Mouse (Mus musculus): ENCODE measurements around the gene Slc25a12.

Gene Slc25a12

GRCm38 (mm10) chr2:71350181-71350580, 17.4 kb downstream of the Slc25a12 start:
- DNase-seq (ENCODE audit: low read depth) = no peak

DNA sequence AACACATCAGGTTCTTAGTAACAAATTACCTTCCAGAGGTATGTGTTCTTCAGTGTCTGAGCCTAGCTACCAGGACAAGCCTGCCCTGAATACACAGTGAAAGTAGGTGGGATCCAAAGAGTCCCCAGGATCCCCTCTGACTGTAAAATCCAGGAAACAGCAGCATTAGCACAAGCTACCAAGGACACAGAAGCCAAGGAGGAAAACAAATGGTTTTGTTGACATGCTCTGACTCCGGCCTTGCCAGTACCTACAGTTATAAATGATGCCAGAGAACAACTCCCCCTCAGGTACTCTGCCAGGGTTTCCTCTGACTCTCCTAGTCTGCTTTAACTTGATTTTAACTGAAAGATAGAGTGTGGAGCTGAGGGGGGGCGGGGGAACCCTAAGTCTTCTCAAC, 18.0 kb downstream of the Slc25a12 start:
- DNase-seq (ENCODE audit: low read depth) = no peak

GRCm38 (mm10) chr2:71347732-71348490, 19.6 kb downstream of the Slc25a12 start:
- no peak for DNase-seq (ENCODE audit: low read depth)

DNA sequence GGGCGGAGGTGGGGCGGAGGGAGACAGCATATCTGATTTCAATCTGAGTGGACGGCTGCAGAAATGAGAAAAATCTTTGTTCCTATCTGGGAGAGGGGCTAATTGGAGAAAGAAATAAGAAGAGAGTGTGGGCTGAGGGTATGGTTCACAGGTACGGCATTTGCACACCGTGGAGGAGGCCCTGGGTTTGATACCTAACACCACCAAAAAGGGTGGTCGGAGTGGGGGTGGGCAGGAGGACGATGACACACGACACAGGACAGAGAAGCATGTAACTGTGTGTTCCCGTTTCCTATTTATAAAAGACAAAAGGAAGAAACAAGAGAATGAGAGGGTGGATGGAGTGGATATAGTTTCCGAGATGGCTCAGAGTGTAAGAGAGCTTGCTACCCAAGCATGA, 20.4 kb downstream of the Slc25a12 start:
- DNase-seq (ENCODE audit: low read depth) = no peak

- DNase-seq (ENCODE audit: low read depth) = no peak
These were observed 23.5 kb downstream of the Slc25a12 start for GRCm38 (mm10) chr2:71343884-71344640.

DNA sequence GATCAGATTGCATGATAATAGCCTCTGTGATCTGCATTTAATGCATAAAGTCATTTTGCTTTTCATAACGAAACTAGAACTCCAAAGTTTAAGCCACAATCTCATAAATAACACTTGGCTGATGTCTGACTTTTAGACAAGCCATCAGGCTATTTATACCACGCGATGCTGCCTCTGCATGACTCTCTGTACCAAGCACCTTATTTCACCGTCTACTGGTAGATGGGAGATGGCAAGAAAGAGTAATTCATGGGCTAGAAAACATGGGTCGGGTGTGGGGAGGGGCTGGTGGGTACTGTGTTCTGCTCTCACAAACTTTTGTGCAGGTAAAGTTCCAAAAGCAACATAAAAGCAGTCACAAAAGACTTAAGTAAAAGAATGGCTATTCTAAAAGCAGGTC, 27.4 kb downstream of the Slc25a12 start:
- DNase-seq (ENCODE audit: low read depth) = no peak

DNA sequence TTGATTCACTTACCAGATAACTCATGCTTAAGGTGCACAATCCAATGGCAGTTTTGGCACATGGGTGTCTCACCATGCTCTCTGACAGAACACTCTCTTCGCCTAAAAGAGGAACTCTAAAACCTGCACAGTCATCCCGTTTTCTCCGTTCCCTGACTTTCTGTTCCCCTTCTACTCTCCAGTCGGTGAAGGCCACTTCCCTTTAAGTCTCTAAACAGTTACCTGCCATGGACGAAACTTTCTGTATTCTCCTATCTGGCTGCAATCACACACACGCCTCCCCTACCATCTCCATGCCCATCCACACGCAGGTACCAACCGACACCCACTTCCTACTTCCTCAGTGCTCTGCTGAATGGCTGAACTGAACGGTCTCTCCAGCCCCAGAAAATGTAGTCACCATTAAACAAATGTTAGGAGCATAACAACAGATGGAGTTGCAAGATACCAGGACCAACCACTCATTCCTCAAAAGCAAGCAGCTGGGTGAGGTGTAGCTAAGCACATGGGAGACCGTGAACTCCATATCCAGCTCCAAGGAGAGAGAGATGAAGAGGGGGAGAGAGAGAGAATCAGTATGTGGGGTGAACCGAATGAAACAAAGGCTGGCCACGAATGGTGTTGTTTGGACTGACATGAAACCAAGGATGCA, 29.3 kb downstream of the Slc25a12 start:
- DNase-seq (ENCODE audit: low read depth) = no peak

DNA sequence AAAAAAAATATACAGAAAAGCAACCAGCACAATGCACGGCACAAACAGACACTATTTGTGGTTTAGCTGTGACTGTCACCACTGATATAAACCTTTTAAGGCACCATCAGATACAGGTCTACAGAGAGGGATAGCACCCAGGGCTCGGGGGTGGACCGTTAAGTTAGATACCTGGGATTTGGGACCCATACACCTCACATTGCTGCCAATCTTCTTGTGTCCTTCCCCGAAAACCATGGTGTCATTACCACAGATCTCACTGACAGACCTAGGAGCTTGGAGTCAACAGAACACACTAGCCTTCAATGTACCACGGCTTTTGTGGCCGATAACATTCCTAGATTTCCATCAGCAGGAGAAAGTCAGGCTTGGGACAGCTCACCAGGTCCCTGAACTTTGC, 30.9 kb downstream of the Slc25a12 start:
- DNase-seq (ENCODE audit: low read depth) = no peak

DNA sequence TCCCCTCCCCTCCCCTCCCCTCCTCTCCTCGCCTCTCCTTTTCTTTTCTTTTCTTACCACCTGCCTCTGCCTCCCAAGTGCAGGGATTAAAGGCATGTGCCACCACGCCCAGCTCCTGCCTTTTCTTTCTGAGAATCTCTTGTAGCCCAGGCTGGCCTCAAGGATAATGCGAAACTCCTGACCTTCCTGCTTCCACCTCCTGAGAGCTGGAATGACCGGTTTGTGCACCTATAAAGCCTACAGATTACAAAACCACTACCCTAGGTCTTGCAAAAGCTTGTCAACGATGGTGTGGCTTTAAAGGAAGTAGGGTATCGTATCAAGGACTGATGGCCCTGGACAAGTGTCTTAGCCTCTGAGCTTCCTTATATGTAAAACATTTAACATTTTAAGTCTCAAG, 31.3 kb downstream of the Slc25a12 start:
- DNase-seq (ENCODE audit: low read depth) = no peak

DNA sequence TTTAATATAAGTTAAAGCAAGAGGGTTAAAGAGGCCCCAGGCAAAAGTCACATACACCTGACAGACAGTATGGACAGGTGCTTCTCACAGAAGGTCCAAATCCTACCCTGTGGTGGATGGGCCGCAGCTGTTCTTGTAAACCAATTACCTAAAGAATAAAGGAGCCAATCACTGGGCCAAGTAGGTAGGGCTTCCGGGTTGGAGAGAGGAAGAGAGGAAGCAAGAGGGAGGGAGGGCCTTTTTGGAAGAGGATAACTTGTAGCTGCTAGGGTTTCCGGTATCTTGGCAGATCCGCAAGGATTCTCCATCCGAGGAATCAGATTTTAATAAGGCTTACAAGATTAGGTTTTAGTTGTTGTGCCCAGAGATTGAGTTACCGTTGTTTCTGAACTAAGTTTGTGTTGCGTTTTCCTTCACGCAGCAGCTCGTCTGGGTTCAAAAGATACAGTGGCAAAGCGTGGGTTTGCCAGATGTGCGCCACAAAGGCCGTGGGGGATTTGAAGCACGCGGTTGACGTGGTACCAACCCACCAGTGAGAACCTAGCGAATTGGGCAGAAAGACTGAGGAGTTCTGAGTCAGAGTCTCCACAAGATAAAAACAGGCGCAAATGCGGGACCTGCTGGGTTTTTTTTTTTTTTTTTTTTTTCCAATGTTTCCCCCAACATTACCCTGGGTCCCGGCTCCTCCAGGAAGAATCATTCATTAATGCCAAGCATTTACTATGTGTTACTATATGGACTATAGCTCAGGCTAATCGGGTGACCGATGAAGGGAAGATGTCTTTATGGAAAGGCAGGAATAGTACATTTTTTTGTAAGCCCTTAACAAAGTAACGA, 33.3 kb downstream of the Slc25a12 start:
- no peak for DNase-seq (ENCODE audit: low read depth)

GRCm38 (mm10) chr2:71329761-71330160, 37.8 kb downstream of the Slc25a12 start:
- no peak for DNase-seq (ENCODE audit: low read depth)

GRCm38 (mm10) chr2:71328391-71329160, 39.0 kb downstream of the Slc25a12 start:
- DNase-seq (ENCODE audit: low read depth) = no peak

GRCm38 (mm10) chr2:71327715-71328114, 39.8 kb downstream of the Slc25a12 start:
- DNase-seq (ENCODE audit: low read depth) = no peak

DNA sequence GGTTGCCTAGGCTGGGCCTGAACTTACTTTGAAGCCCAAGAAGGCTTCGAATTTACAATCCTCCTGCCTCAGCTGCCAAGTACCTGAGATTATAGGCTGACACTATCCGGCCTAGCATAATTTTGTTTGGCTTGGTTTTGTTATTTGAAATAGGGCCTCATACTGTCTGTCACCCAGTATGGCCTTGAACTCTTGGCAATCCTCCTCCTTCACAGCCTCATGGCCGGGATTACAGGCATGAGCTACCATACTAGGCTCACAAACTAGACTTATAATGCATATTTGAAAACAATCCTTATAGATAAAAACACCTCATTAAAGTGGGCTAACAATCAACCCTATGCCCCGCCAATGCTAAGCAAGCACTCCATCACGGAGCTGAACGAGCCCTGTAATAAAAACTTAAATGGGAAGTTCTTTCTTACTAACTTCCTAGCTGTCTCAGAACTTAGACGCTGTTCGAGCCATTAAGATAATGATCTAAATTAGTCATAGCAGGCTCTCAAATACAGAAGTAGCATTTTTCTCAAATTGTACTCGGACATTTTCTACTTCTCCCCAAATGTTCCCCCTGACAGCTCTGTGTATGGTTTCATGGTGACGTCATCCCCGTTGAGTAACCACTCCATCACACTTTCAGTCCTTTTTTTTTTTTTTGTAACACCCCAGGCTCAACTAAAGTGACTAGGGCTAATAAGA, 40.6 kb downstream of the Slc25a12 start:
- no peak for DNase-seq (ENCODE audit: low read depth)

- DNase-seq (ENCODE audit: low read depth) = no peak
These were observed 43.7 kb downstream of the Slc25a12 start for GRCm38 (mm10) chr2:71323886-71324285.

GRCm38 (mm10) chr2:71321486-71321885, 46.1 kb downstream of the Slc25a12 start:
- no peak for DNase-seq (ENCODE audit: low read depth)

DNA sequence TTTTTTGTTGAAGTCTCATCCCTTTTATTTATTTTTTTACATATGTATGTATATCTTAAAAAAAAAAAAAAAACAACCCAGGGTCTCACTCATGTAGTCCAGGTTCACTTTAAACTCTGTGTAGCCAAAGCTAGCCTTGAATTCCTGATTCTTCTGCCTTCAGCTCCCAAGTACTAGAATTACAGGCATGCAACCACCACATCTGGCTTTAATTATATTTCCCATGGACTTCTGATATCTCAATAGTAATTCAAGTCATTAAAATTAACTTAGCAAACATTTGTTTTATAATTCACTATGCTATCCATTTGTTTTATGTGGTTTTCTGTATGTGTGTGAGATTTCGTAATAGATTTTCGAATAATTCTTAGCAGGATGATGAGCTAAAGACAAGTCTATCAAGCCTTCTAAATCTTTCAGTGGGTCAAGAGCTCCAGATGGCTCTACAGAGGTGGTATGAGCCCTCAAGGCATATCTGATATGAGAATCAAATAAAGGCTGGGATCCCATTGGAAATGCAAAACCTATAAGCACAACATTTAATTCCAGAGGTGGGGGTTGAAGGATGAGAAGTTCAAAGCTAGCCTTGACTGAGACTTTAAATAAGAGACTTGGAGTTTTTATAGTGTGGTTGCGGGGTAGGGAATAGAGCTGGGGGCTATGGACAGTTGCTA, 51.3 kb downstream of the Slc25a12 start:
- DNase-seq (ENCODE audit: low read depth) = peak; percentile 20

- DNase-seq (ENCODE audit: low read depth) = no peak
These were observed 52.5 kb downstream of the Slc25a12 start for GRCm38 (mm10) chr2:71315022-71315421.

DNA sequence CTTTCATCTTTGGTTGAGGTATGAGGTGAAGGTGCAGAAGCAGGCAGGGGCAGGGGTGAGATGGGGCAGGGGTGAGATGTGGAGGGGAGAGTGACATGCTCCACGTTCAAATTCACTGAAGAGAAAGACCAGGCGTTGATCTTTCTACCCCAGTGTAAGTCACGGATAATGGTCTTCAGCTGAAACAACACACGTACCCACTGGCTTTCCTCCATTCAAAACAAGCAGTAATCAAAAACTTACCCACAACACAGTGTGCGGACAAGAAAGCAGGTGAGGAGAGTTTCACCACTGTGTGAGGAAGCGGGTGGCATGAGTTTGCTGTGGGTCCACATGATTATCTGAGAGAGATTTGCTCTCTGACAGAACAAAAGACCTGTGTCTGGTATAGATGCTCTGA, 53.5 kb downstream of the Slc25a12 start:
- DNase-seq (ENCODE audit: low read depth) = no peak

- no peak for DNase-seq (ENCODE audit: low read depth)
These were observed 55.5 kb downstream of the Slc25a12 start for GRCm38 (mm10) chr2:71312067-71312466.
